Mouse (Mus musculus) inflammation-experienced regulatory T-cells, adult 16 weeks (primary cell): ENCODE results near the gene Gm47969. TPM values are rescaled to one million over a fixed set of nuclear protein-coding genes. Genes with fewer than 3 reads are reported as not detected.

ENCODE experiments used
- polyA plus RNA-seq: library from polyadenylated mRNA; unstranded; fragments of 100-300 nt; shearing (Covaris generic); gene quantifications from one replicate; pipeline ENCODE4 v1.2.1, GENCODE M21; 2017

Gene Gm47969
- not detected for polyA plus RNA-seq

DNA sequence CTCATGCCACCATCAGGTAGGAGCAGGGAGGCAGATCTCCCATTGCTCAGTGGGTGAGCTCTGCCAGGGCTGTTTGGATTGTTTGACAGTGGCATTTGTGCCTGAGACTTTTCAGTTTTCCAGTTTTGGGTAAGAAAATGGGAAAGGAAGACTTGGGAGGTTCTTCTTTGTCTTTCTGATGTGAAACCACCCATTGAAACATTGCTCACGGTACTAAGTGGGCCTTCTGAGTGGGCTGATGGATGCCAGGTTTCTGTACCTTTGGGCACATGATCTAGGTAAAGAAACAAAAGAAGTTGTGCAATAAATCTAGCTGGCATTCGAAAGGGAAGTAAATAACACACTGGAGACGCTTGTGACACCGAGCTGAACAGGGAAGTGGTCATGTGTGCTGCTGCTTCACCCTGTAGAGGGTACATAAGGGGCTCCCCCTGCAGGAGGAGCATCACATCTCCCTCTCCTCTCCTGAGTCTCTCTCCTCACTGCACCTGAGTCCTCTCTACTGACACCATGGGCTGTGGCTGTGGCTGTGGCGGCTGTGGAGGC is at the start of gene Gm47969:
Gm47969 (plus strand) TSS at position 51 of the 546 bp plus-strand sequence.

DNA sequence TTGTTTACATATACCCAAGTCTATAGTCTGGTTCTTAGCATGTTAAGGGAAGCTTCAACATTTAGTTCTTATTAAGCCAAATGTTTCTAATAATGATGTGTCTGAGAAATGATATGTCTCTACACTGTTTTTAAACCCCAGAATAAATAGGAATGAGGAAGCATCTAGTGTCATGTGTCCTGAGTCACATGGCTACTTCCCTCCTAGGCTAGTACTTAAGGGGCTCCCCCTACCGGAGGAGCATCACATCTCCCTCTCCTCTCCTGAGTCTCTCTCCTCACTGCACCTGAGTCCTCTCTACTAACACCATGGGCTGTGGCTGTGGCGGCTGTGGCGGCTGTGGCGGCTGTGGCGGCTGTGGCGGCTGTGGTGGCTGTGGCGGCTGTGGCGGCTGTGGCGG is 44.4 kb upstream of the Gm47969 start, which contains the start of gene Gm47959:
Gm47959 (plus strand) TSS at position 243 of the 400 bp plus-strand sequence.

DNA sequence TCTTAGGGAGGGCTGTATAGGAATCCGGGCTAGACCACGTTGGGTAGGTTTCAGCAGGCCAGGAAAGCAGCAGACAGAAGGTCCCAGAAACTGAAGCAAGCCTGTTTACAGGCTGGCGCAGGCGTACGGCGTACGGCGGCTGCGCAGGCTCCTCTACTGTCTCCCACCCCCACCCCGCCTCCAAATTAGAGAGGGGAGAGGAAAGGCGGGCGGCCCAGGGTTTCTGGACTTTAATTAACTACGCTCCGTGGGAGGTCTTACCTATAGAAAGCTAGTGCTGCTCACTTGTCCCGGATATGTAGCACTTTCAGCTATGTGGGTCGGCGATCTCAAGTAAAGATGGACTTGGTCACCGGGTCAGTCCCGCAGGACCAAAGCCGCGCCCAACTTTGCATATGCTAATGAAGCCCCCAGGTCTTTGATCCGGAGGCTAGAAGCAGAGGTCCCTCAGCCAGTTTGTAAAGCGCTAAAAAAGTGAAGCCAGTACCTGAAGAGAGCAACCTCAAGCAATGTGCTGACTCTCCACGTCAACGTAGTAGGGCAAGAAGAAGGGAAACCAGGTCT is 6.5 kb upstream of the Gm47969 start, which contains the start of gene Slc19a3:
Slc19a3 (minus strand) TSS at position 340 of the 564 bp plus-strand sequence.

DNA sequence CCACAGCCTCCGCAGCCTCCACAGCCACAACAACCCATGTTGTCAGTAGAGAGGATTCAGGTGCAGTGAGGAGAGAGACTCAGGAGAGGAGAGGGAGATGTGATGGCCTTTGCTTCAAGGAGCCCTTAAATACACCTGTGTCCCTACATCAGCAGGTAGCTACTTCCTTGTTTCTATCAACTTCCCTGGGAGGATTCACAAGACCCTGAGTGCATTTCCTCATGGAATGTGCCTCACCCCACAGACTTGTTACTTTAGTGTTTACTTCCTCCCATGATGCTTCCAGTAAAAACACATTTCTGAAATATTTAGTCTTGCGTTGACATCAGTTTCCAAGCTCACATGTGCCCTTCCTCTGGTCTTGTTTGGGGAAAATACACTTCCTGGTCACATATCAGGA is 2.4 kb upstream of the Gm47969 start, which contains the start of gene Krtap28-10:
Krtap28-10 (minus strand) TSS at position 101 of the 400 bp plus-strand sequence.

DNA sequence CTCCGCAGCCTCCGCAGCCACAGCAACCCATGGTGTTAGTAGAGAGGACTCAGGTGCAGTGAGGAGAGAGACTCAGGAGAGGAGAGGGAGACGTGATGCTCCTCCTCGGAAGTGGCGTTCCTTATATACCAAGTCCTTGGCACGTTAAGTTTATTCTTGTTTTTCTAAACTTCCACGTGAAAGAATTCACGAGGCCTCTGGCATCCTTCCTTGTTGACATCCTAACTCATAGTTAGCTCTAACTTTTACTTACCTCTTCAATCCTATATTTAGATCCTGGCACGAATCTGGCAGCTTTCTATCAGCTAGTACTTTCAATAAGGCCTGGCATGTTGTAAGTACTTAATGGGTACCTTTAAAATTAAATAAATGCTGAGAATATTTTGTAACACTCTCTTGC is 14.5 kb downstream of the Gm47969 start, which contains the start of gene A030005K14Rik:
A030005K14Rik (minus strand) TSS at position 101 of the 400 bp plus-strand sequence.

GRCm38 (mm10) chr1:83060643-83061042 is 15.9 kb downstream of the Gm47969 start, which contains the start of gene Krtap28-13:
Gene Krtap28-13, plus strand, starts transcription at chr1:83060930.

Other genes starting within 250 kb of the Gm47969 start
- 26.3 TPM for gene Agfg1, start 205.4 kb upstream of the Gm47969 start, polyA plus RNA-seq
- gene A030005L19Rik, start 131.6 kb upstream of the Gm47969 start, polyA plus RNA-seq = 0.37 TPM
- gene A030014E15Rik, start 120.0 kb upstream of the Gm47969 start, polyA plus RNA-seq = not detected
- not detected for gene Gm6217, start 113.5 kb upstream of the Gm47969 start, polyA plus RNA-seq
- not detected for gene A030003K21Rik, start 101.5 kb upstream of the Gm47969 start, polyA plus RNA-seq
- not detected for gene Gm7544, start 88.9 kb upstream of the Gm47969 start, polyA plus RNA-seq
- gene Gm47955, start 84.6 kb upstream of the Gm47969 start, polyA plus RNA-seq = not detected
- gene Gm47959, start 44.4 kb upstream of the Gm47969 start, polyA plus RNA-seq = not detected
- not detected for gene Slc19a3, start 6.5 kb upstream of the Gm47969 start, polyA plus RNA-seq
- gene Krtap28-10, start 2.5 kb upstream of the Gm47969 start, polyA plus RNA-seq = not detected
- not detected for gene A030005K14Rik, start 14.4 kb downstream of the Gm47969 start, polyA plus RNA-seq
- not detected for gene Krtap28-13, start 16.0 kb downstream of the Gm47969 start, polyA plus RNA-seq
- gene Ccl20, start 71.8 kb downstream of the Gm47969 start, polyA plus RNA-seq = 1.3 TPM
- 0.17 TPM for gene Daw1, start 114.8 kb downstream of the Gm47969 start, polyA plus RNA-seq